Mouse (Mus musculus) cerebellum, adult 9-10 months (tissue): ENCODE data around the gene Klrc1.
"Not testable (repeated sequence)": the region's sequence is repeated elsewhere in the genome, so short reads cannot be mapped to it uniquely, and the experiment has no call there.

Source experiments
- DNase-seq: peaks from one replicate; pipeline ENCODE4 v3.0.0; 2022

The Klrc1 gene

DNA sequence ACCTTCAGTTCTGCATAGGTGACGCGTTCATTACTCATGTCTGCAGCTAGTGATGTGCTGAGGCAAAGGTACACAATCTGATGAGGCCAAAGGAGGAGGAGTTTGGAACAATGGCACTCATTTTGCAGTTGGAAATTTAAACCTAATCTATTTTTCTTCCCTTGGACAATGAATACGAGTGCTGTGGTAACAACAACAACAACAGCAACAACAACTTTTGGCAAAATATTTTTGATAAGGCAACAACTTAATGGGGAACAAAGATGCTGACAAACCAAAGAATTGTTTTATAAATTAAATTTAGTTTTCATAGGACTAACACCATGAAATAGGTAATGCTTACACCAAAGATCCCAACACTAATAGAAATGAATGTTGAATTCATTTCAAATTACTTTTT is at the start of gene Klrc1:
Gene Klrc1, minus strand, starts transcription at position 101 of the 400 bp plus-strand sequence.
- no peak for DNase-seq

DNA sequence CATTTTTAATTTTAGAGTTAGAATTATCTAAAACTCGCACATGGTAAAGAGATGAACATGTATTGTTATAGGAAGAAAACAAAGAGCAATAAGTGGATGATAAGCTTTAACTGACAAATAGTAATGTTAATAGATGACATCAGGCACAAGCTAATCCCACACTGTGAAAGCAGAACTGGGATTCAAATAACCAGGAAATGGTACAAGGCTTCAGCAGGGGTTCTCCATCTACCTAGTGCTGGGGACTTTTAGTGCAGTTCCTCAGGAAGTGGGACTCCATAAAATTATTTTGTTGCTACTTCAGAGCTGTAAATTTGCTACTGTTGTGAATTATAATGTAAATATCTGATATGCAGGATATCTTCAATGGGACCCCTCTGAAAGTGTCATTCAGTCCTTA is 48.5 kb upstream of the Klrc1 start:
- DNase-seq, result no peak

DNA sequence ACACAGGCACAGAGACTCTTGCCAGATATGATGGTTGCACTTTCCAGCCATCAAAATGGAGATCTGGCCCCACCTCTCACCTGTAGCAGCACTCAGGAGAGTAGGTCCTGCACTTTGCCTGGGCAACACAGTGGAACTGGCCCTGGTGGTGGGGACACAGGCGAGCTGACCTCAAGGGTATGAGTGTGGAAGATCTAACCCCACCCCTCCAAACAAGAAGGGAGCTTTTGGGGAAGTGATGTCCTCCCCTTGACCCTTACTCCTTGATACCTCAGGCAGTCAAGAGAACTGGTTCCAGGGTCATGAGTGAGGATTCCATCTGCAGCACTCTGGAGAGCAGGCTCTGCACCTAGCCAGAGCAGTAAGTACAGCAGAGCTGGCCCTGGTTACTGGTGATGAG is 42.6 kb upstream of the Klrc1 start:
- DNase-seq, result no peak

DNA sequence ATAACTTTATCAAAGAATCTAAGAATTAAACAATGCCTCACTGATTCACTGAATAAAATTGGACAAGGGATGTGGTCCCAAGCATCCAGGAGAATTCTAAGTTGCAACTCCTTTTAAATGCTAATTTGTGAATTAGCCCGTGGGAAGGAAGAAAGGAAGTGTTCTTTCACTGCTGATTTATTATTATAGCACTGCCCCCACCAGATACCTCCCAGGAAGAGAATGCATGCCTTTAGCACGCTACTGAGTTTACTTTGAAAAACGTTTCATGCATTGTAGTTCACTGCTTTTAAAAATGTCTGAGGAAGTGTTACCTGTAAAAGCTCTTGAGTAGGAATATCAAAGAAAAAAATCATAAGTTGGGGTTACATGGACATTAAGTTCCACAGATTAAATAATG is 41.7 kb upstream of the Klrc1 start:
- no peak for DNase-seq

DNA sequence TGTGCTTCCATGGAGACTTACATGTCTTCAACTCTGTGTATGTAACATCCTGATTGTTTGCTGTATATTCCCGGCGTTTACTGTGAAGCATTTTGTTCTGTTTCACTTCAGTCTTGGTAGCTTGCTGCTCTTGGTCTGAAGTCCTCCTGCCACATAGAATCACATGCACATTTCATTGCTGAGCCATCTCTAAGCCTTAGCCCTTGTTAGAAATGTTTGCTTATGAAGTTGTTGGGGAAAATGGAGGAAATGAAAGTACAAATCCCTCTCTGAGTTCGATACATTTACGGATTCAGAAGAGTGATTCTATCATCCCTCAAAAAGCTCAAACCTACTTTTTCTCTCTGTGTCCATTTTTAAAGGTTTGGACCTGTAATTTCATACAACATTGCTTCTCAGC is 38.3 kb upstream of the Klrc1 start, which contains the start of gene Klri1:
Gene Klri1, minus strand, starts transcription at position 101 of the 400 bp plus-strand sequence.
- no peak for DNase-seq

DNA sequence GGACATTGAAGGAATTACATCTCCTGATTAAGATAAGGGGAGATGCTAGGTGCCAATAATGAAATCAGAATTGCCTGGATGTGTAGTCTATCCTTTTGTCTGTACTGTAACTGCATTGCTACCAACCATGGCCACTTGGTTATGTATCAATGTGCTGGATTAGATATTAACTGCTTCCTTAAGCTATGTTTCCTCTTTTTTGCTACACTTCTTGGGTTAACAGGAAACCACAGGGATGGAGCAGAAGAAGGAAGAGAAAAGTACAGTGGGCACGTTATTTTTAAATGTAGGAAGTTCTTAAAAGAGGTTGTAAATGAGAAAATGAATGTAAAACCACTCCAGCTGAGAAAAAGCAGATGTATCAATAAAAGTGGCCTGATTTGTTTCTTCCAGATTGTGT is 34.8 kb upstream of the Klrc1 start:
- no peak for DNase-seq

DNA sequence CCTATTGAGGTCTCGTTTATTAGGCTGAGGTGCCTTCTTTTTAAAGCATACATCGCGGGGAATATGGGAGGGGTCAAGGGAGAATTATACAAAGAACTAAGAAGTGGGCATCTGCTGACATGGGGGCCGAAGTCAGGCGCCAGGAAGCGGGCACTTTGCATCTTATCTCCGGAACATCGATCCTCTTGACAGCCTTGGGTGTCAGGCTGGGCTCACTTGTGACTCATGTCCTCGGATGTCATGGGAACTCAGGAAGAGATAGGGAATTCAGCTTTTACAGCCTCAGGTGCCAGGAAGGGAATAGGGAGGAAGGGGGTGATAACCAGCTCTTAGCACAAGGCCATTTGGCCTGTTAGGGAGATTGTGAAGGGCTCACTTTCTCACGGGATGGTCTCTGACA is 12.7 kb upstream of the Klrc1 start:
- DNase-seq, result not testable (repeated sequence)

DNA sequence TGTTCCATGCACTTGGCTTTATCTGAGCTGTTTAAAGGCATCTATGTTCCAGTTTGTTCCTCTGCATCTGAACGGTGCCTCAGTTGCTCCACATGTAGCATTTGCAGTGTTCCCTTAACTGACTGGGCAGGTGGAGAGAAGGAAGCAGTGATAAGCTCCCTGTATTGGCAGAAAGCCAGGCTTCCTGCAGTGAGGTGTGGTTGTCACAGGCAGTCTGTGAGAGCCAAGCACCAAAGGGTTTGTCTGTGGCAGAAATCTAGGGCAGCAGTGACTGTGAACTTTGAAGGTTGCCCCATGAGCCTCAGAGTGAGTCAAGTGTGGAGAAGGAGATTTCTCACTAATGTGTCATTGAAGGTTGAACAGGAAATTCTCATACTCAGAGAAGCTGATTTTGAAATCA is 1.6 kb upstream of the Klrc1 start:
- no peak for DNase-seq

DNA sequence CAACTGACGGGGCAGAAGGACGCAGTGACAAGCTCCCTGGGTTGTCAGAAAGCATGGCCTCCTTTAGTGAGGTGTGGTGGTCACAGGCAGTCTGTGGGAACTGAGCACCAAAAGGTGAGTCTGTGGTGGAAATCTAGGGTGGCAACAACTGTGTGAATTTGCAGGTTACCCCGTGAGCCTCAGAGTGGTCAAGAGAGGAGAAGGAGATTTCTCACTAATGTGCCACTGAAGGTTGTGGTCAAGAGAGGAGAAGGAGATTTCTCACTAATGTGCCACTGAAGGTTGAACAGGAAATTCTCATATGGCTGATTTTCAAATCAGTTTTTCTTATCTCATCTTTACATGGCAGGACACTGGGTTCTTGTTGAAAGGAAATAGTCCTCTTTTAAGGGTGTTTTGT is 17.5 kb downstream of the Klrc1 start:
- DNase-seq, result not testable (repeated sequence)

DNA sequence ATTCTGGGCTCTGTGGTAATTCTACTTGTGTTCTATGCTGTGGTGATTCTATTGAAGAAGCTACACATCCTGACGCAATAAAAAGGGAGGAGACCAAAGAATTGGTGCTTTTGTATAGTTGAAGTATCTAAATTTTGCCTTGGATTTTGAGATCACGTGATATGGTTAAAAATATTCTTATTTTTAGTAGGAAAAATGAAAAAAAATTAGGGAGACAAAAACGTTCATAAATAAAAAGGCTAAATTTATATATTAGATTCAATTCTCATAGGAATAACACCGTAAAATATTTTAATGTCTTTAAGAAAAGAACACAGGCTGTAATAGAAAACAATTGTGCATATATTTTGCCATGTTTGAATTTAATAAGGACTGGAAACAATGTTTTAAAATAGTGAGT is 18.2 kb downstream of the Klrc1 start, which contains the start of gene Klrc2:
Gene Klrc2, minus strand, starts transcription at position 101 of the 400 bp plus-strand sequence.
- DNase-seq, result not testable (repeated sequence)

DNA sequence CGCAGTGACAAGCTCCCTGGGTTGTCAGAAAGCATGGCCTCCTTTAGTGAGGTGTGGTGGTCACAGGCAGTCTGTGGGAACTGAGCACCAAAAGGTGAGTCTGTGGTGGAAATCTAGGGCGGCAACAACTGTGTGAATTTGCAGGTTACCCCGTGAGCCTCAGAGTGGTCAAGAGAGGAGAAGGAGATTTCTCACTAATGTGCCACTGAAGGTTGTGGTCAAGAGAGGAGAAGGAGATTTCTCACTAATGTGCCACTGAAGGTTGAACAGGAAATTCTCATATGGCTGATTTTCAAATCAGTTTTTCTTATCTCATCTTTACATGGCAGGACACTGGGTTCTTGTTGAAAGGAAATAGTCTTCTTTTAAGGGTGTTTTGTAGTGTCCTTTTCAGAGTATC is 34.7 kb downstream of the Klrc1 start:
- DNase-seq, result not testable (repeated sequence)

DNA sequence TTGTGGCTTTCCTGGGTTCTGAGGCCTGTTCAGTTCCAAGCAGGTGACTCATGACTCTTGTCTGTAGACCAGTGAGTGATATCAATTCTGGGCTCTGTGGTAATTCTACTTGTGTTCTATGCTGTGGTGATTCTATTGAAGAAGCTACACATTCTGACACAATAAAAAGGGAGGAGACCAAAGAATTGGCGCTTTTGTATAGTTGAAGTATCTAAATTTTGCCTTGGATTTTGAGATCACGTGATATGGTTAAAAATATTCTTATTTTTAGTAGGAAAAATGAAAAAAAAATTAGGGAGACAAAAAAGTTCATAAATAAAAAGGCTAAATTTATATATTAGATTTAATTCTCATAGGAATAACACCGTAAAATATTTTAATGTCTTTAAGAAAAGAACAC is 35.5 kb downstream of the Klrc1 start, which contains the start of gene Klrc3:
Gene Klrc3, minus strand, starts transcription at position 101 of the 400 bp plus-strand sequence.
- DNase-seq, result not testable (repeated sequence)

DNA sequence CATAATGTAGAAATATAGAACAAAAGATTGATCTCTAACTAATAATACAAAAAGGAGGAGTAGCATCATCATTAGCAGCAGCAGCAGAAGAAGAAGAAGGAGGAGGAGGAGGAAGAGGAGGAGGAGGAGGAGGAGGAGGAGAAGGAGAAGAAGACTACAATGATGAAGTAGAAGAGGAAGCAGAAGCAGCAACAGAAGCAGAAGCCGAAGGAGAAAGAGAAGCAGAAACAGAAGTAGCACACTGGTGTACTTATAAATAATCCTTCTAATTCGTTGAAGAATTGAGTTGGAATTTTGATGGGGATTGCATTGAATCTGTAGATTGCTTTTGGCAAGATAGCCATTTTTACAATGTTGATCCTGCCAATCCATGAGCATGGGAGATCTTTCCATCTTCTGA is 47.7 kb downstream of the Klrc1 start:
- DNase-seq, result not testable (repeated sequence)

DNA sequence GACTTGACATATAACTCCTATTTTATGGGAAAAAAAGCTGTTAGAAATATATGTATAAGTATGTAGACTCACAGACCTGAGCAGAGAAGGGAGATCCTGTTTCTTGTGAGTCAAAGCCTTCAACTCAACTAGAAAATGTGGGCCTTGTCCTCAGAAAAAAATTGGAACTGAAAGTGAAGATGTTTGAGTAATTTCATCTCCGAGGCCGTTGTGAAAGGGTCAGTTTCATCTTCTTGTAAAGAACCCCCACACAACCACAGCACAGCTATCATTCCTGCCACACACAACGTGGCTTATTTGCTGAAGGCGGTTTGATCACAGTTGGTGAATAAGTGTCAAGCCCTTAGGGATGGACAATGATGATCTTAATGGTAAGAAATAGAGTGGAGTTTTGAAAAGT is 55.0 kb downstream of the Klrc1 start, which contains the start of gene Klrk1:
Gene Klrk1, minus strand, starts transcription at position 130 of the 400 bp plus-strand sequence.
- DNase-seq, result no peak
